Mouse (Mus musculus) left cerebral cortex, postnatal 10 days (tissue): Measurements from ENCODE around the gene Cep41. TPM values are rescaled to one million over a fixed set of nuclear protein-coding genes. Genes with fewer than 3 reads are reported as not detected.
A peak's percentile ranks its signal among the peaks of the same experiment; 100 is the strongest.

Source experiments
- DNase-seq, 2 experiments: peaks; one replicate each; pipeline ENCODE4 v3.0.0; 2021 to 2022; ENCODE audit warnings: low spot score in 2 of 2, mixed read lengths in 1 of 2; ENCODE audit errors: extremely low spot score in 1 of 2
- intact Hi-C: fragments of 180-260 bp; cut with DNase I; formaldehyde crosslinking; loops from one replicate; pipeline ENCODE4 v1.15.1; 2025
- microRNA-seq: library from miRNA; unstranded; fragments of <30 nt; microRNA quantifications from one replicate; pipeline ENCODE4 v1.2.0, GENCODE M21; 2022
- total RNA-seq, 2 experiments: library from RNA; stranded (reverse); gene quantifications; 2 replicates each; pipeline ENCODE4 v1.2.3; 2021

The Cep41 gene
- total RNA-seq, 2 experiments from 2014 or later = 7.1 to 7.8 TPM

GRCm38 (mm10) chr6:30611212-30611611 is 82.3 kb downstream of the Cep41 start:
- no peak for DNase-seq
- intact Hi-C loops = no loop called here

GRCm38 (mm10) chr6:30610710-30611109 is 82.8 kb downstream of the Cep41 start, which contains the start of gene Cpa5:
Gene Cpa5 (plus strand): TSS chr6:30611010.
- intact Hi-C loops = no loop called here
- DNase-seq = no peak

- intact Hi-C loops = no loop called here
- no peak for DNase-seq
These were observed 87.9 kb downstream of the Cep41 start for GRCm38 (mm10) chr6:30605672-30606071.

DNA sequence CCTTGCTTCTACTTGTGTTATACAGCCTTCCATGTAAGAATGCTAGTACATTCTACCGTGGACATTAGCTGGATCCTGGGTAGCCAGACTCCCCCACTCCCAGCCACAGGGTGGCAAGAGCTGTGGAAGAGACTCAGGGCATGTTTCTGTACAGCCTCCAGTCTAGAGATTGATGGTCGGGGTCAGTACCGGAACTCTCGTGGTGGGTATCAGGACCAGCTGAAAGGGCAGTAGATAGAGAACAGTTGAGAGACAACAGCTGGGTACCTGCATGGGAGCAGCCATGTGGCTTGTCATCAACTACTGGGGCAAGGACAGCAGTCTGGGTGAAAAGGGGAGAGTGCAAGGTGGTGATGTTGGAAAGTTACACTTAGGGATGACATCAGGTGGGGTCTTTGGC is 88.4 kb downstream of the Cep41 start:
- DNase-seq = no peak
- intact Hi-C loops = no loop called here

DNA sequence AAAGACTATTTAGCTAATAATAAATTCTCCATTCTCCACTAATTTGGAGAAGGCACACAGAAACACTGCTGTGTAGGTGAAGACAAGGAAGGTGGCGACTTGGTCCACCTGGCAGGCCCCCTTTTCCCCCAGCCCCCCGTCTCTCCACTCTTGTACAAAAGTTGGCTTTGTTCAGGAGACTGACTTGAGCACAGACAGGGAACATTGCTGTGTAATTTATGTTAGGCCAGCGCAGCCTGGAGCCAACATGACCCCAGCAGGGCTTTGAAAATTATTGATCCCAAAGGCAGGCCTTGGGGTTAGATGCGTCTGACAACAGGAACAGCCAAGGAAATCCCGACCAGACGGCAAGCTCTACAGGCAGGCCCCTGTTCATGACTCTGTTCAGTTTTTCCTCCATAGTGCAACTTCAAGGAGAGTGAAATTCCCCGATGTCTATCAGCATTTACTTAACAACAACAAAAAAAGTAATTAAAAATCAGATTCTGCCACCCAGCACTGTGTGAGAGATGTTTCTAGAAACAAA is 89.1 kb downstream of the Cep41 start:
- intact Hi-C loops = no loop called here
- no peak for DNase-seq

Small RNA genes within 50 kb of the gene (microRNA-seq; reads per million reads assigned to microRNA genes)
- 3,255 reads per million, percentile 88 among the genes with 10 or more reads in this experiment for gene Mir335

Other genes starting within 250 kb of the Cep41 start
- 10 to 100 TPM; 16.3 to 16.6 TPM for gene Tmem209, start 184.0 kb downstream of the Cep41 start, total RNA-seq
- 1 to 10 TPM in 1 of 2 experiments, under 1 TPM in 1; 0.39 to 1.4 TPM for gene Ssmem1, start 183.9 kb downstream of the Cep41 start, total RNA-seq
- gene Cpa2, start 152.2 kb downstream of the Cep41 start, total RNA-seq = 1 to 10 TPM; 3.6 to 4.6 TPM
- under 1 TPM; 0.15 to 0.16 TPM for gene Cpa4, start 125.4 kb downstream of the Cep41 start, total RNA-seq
- not detected for gene Cpa5, start 82.7 kb downstream of the Cep41 start, total RNA-seq
- gene Cpa1, start 54.5 kb downstream of the Cep41 start, total RNA-seq = not detected
- gene Mest, start 29.8 kb upstream of the Cep41 start, total RNA-seq = 100 to 1,000 TPM; 102 to 105 TPM
- 10 to 100 TPM; 50.4 to 53.6 TPM for gene Copg2, start 203.0 kb upstream of the Cep41 start, total RNA-seq
- under 1 TPM; 0.43 to 0.75 TPM for gene Tsga13, start 221.8 kb upstream of the Cep41 start, total RNA-seq